Mouse (Mus musculus) megakaryocyte, embryonic 14.5 days (primary cell): Measurements from ENCODE around the gene Lhx3.

Source experiments
- FLI1 ChIP-seq: IDR thresholded peaks from 2 replicates; pipeline ENCODE4 v1.6.1; 2012; ENCODE audit warnings: low read length, inconsistent platforms, mixed read lengths
- GATA1 ChIP-seq: IDR thresholded peaks from 3 replicates; pipeline ENCODE4 v1.6.1; 2012; ENCODE audit warnings: mixed read lengths, low read length, inconsistent platforms, borderline replicate concordance

- no peak for TF ChIP-seq GATA1
- no peak for TF ChIP-seq FLI1
Observed at GRCm38 (mm10) chr2:26158064-26158463, 50.0 kb downstream of the Lhx3 start.
